Mouse (Mus musculus) C2C12 (cell line): ENCODE data around the gene Cox8a. TPM values are rescaled to one million over a fixed set of nuclear protein-coding genes. Genes with fewer than 3 reads are reported as not detected.

Experiments
- H3K27me3 ChIP-seq: one replicate; pipeline ENCODE4 v1.6.1; 2011; ENCODE audit not compliant: control insufficient read depth, insufficient read depth, insufficient read length
- H3K36me3 ChIP-seq: one replicate; pipeline ENCODE4 v1.6.1; 2011; ENCODE audit not compliant: control insufficient read depth, insufficient read depth
- H3K4me3 ChIP-seq: one replicate; pipeline ENCODE4 v1.5.1; 2011; ENCODE audit warnings: mild to moderate bottlenecking, control low read depth; ENCODE audit not compliant: poor library complexity, insufficient read depth, severe bottlenecking
- H3K79me2 ChIP-seq: one replicate; pipeline ENCODE4 v1.6.1; 2011; ENCODE audit not compliant: control insufficient read depth, insufficient read depth
- H3K79me3 ChIP-seq: one replicate; pipeline ENCODE4 v1.6.1; 2011; ENCODE audit warnings: low read depth, control low read depth
- H3ac ChIP-seq: one replicate; pipeline ENCODE3; 2011; ENCODE audit warnings: low read depth; ENCODE audit not compliant: control insufficient read depth, insufficient read length
- CEBPB ChIP-seq: IDR thresholded peaks from one replicate; pipeline ENCODE4 v1.6.1; 2011; ENCODE audit warnings: low read depth, mild to moderate bottlenecking, control low read depth, moderate library complexity
- CTCF ChIP-seq: IDR thresholded peaks from one replicate; pipeline ENCODE4 v1.5.1; 2011; ENCODE audit not compliant: control insufficient read depth, insufficient read depth, insufficient read length
- FOSL1 ChIP-seq: IDR thresholded peaks from one replicate; pipeline ENCODE4 v1.8.0; 2011; ENCODE audit warnings: mild to moderate bottlenecking, low read length; ENCODE audit not compliant: poor library complexity, insufficient read depth, severe bottlenecking
- MAX ChIP-seq: IDR thresholded peaks from one replicate; pipeline ENCODE4 v1.6.1; 2011; ENCODE audit warnings: mild to moderate bottlenecking, control low read depth
- MYOD1 ChIP-seq: IDR thresholded peaks from one replicate; pipeline ENCODE4 v1.6.1; 2011; ENCODE audit warnings: low read depth; ENCODE audit not compliant: control insufficient read depth, insufficient read length
- MYOG ChIP-seq: IDR thresholded peaks from one replicate; pipeline ENCODE4 v1.6.1; 2011; ENCODE audit not compliant: control insufficient read depth, insufficient read length; ENCODE audit errors: extremely low read depth
- USF1 ChIP-seq: IDR thresholded peaks from one replicate; pipeline ENCODE4 v1.6.1; 2011; ENCODE audit warnings: low read depth, mild to moderate bottlenecking, control low read depth, moderate library complexity
- long read RNA-seq, 2 experiments: library from polyadenylated mRNA; unstranded; transcript quantifications; one replicate each; pipeline ENCODE4 v2.0.0; 2019 to 2020
- polyA plus RNA-seq: library from polyadenylated mRNA; unstranded; fragments of >200 nt; fragmentation: generic; extraction: Trizol; gene quantifications from one replicate; pipeline ENCODE4 v1.2.1, GENCODE M21; 2012; ENCODE audit warnings: missing spikeins

Gene Cox8a
- 960 TPM for polyA plus RNA-seq
- long read RNA-seq, experiment 1, transcript Cox8a-201 (2 exons, 550 nt) = major isoform, 514 of 526 reads
- long read RNA-seq, experiment 1, partial matches to known transcripts = 8 of 526 reads
- long read RNA-seq, experiment 1, other reads (novel, unspliced or antisense) = 4 of 526 reads
- long read RNA-seq, experiment 2, transcript Cox8a-201 (2 exons, 550 nt) = major isoform, 59 of 63 reads
- long read RNA-seq, experiment 2, partial matches to known transcripts = 0 of 63 reads
- long read RNA-seq, experiment 2, other reads (novel, unspliced or antisense) = 4 of 63 reads

DNA sequence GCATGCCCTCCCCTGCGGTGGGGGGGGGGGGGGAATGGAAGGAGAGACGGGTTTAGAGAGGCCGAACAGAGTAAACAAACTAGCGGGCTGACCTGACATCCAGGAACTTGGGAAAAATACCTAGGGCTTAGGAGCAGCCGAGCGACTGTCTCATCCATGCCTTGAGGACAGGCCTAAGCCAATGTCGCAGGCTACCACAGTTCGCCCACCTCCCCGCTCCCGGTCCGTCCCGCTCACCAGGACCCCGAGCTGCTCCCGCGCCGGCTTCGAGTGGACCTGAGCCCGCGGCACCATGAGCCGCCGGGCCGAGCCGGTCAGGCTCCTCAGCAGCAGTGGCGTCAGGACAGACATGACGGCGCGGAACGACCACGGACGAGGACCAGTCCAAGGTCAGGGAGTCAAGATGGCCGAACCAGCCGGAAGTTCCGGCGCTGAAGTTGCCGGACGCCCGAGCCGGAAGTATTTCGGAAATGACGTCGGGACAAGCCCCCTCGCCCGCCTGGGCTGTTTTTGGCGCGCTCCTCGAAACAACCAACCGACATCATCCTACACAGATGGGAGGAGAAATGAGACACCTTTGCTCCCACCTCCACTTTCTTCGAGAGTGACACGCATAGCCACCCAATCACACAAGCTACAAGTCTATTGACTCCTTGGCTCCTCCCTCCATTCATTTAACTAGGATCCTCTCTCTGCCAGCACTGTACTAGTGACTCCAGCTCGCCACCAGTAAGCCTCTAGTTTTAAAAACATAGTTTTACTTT, at the start of gene Cox8a:
Gene Cox8a, minus strand, starts transcription at position 455 of the 764 bp plus-strand sequence.
- Histone ChIP-seq H3ac (peak within 1 kb of the TSS; percentile 85), H3K79me2 (peaks cover 51% of the 10 kb centered on the region), H3K27me3 (no peaks in the 10 kb centered on the region), H3K4me3 (peak within 1 kb of the TSS; percentile 85), H3K36me3 (peaks cover 36% of the 10 kb centered on the region), H3K79me3 (peaks cover 43% of the 10 kb centered on the region)
- TF ChIP-seq MYOG = no peak
- TF ChIP-seq MAX = peak; percentile 14

DNA sequence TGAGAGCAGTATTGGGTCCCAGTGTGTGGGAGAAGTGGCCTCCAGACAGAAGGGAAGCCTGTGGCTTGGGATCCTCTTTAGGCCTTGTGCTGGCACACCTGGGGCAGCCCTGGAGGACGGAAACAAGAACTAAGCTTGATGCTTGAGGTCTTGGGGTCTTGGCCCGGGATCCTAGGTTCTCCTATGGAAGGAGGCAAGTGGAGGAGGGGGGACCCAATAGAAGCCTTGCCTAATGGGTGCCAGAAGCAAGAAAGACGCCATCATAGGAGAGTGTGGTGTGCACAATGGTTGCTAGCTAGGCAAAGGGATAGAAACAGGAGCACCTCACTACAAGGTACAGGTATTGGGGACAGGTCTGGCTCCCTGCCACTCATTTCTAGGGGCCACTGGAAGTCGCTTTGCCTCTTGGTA, 49.0 kb upstream of the Cox8a start:
- Histone ChIP-seq H3K36me3 (peaks cover 9% of the 10 kb centered on the region), H3K79me3 (peaks cover 4% of the 10 kb centered on the region), H3K79me2 (peaks cover 15% of the 10 kb centered on the region), H3ac (no peak overlapping the region), H3K27me3 (no peaks in the 10 kb centered on the region), H3K4me3 (no peak overlapping the region)
- TF ChIP-seq CEBPB = no peak
- no peak for TF ChIP-seq MYOG
- no peak for TF ChIP-seq FOSL1
- no peak for TF ChIP-seq USF1
- no peak for TF ChIP-seq CTCF
- no peak for TF ChIP-seq MAX
- no peak for TF ChIP-seq MYOD1

DNA sequence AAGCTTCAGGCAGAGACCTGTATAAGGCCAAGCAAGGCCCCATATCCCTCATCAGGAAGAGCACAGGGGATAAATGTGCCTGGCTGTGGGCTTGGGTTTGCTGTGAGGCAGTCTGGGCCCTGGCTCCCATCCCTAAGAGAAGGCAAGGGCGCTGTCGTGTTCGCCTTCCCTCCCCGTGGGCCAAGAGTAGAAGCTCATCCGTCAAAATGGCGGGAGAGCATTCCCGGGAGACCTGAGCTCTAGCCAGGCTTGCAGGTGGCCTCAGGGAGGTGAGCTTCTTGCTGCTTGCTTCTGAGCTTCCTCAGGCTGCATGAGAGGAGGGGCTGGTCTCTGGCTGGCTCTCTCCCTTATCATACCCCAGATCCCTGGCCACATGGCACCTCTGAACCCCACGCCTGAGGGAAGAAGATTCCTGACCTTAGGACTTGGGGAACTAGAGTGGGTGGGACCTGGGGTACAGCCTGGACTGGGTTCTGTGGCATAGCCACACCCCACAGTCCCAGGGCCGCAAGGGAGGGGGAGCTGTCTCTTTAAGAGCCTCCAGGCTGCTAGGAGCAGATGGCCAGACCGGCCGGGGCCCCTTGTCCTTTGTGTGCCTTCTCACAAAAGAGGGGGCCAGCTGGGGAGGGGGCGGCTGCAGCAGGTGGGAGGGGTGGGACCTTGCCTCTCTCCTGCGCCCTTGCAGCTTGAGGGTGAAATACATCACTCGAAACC, 48.2 kb upstream of the Cox8a start:
- Histone ChIP-seq H3K4me3 (no peak overlapping the region), H3ac (no peak overlapping the region), H3K36me3 (peaks cover 4% of the 10 kb centered on the region), H3K79me3 (peaks cover 4% of the 10 kb centered on the region), H3K27me3 (no peaks in the 10 kb centered on the region), H3K79me2 (peaks cover 15% of the 10 kb centered on the region)
- TF ChIP-seq MAX (no peak), CEBPB (no peak), USF1 (no peak), FOSL1 (no peak), MYOD1 (no peak), MYOG (no peak), CTCF (no peak)

DNA sequence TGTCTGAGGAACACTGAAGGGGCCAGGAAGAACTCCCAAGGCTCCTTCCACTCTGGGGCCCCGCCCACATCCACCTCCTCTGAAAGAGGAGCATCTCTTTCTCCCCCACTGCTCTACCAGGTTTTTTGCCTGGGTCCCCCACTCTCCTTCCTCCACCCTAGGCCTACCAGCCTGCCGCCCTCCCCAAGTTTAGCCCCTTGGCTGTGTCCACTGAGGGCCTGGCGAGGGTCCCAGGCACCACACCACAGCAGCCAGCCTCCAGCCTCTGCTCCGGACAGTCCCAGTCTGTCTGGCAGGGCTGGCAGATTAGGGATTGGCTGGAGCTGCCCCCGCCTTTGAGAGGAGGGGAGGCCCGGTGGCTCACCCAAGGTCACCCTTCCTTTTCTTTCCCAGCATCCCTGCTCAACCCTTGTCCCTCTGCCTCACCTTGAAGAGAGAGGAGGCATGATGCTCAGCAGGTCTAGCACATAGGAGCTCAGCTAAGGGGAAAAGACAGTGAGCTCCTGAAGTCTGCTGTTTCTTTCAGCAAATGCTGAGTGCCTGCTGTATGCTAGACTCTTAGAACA, 47.4 kb upstream of the Cox8a start:
- Histone ChIP-seq H3K4me3 (no peak overlapping the region), H3K79me2 (peaks cover 13% of the 10 kb centered on the region), H3K27me3 (no peaks in the 10 kb centered on the region), H3K79me3 (peaks cover 4% of the 10 kb centered on the region), H3ac (no peak overlapping the region), H3K36me3 (no peaks in the 10 kb centered on the region)
- TF ChIP-seq MYOD1 (no peak), MAX (no peak), CEBPB (no peak), MYOG (no peak), FOSL1 (no peak), USF1 (no peak), CTCF (no peak)

DNA sequence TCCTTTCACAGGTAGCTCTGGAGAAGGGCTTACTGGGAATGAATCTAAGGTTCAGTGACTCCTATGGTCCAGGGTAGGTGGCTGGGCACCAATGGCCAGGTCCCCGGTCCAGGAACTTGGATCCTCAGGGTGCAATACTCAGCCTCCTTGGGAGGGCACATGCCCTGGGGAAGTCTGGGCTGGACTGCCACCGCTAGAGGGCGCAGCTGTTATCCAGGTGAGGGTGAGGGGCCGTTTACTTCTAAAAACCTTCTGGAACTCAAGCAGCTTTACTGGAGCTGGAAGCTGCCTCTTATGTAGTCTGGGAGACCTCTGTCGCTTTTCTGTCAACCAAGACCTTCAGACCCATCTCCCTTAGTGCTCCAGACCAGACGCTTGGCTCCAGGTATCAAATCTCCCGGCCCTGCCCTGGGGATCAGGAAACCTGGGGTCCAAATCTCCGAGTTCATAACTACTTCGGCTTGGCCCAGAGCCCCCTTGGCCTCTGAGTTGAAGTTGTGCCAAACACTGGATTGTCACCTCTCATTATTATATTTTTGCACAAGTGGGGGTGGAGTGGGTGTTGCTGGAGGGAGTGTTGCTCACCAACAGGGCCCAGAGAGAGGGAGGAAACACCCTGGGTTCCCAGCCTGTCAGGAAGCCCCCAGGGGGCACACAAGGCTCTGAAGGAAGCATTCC, 46.8 kb upstream of the Cox8a start:
- Histone ChIP-seq H3K36me3 (no peaks in the 10 kb centered on the region), H3K4me3 (no peak overlapping the region), H3ac (no peak overlapping the region), H3K79me3 (peaks cover 1% of the 10 kb centered on the region), H3K79me2 (peaks cover 7% of the 10 kb centered on the region), H3K27me3 (no peaks in the 10 kb centered on the region)
- TF ChIP-seq CTCF = peak; percentile 86
- no peak for TF ChIP-seq MYOG
